Mouse (Mus musculus) bone marrow macrophage, adult 2 months (primary cell): Measurements from ENCODE around the gene Tent4a.

ENCODE experiments used
- CTCF ChIP-seq: IDR thresholded peaks from 2 replicates; pipeline ENCODE4 v1.5.1; 2012; ENCODE audit warnings: low read depth, mild to moderate bottlenecking, low read length, moderate library complexity
- POLR2A ChIP-seq: IDR thresholded peaks from 2 replicates; pipeline ENCODE4 v1.6.1; 2012; ENCODE audit warnings: mild to moderate bottlenecking, low read depth, low read length, borderline replicate concordance

DNA sequence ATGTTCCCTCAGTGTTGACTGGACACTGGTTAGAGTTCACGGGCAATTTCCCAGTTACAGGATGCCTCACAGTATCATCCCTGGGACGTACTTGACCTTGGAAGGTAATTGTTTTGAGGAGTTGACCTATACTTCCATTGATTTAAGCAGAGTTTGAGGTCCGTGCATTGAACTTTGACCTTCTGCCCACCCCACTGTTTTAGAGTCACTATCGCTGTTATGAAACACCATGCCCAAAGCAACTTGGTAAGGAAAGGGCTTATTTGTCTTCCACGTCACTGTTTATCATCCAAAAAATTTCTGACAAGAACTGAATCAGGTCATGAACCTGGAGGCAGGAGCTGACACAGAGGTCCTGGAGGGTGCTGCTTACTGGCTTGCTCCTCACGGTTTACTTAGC lies 48.0 kb upstream of the Tent4a start:
- TF ChIP-seq POLR2A (no peak), CTCF (no peak)
